Mouse (Mus musculus) CH12.LX (cell line): ENCODE results near the gene Vmn2r42.
"Not testable (repeated sequence)": the region's sequence is repeated elsewhere in the genome, so short reads cannot be mapped to it uniquely, and the experiment has no call there.

Experiments used
- CTCF ChIP-seq, 2 experiments: IDR thresholded peaks in 1 of 2; conservative IDR thresholded peaks in 1 of 2; 2 replicates each; pipeline ENCODE4 v1.5.1; 2011 to 2012; ENCODE audit warnings: low read depth in 2 of 2, low read length in 2 of 2, improper control_type of control experiment in 1 of 2, inconsistent platforms in 1 of 2, mild to moderate bottlenecking in 1 of 2, moderate library complexity in 1 of 2
- EP300 ChIP-seq: IDR thresholded peaks from 2 replicates; pipeline ENCODE4 v1.6.1; 2011; ENCODE audit warnings: low read length, improper control_type of control experiment
- NELFE ChIP-seq: IDR thresholded peaks from 2 replicates; pipeline ENCODE4 v1.6.1; 2011; ENCODE audit warnings: low read depth, low read length, improper control_type of control experiment
- NRF1 ChIP-seq: IDR thresholded peaks from 2 replicates; pipeline ENCODE4 v1.6.1; 2014; ENCODE audit warnings: low read depth, mild to moderate bottlenecking, inconsistent platforms, low read length, improper control_type of control experiment, moderate library complexity
- POLR2A ChIP-seq: IDR thresholded peaks from 2 replicates; pipeline ENCODE4 v1.6.1; 2011; ENCODE audit warnings: low read depth, mild to moderate bottlenecking, improper control_type of control experiment, low read length
- RCOR1 ChIP-seq: conservative IDR thresholded peaks from 2 replicates; pipeline ENCODE4 v1.6.1; 2012; ENCODE audit warnings: low read depth, mild to moderate bottlenecking, inconsistent platforms, low read length, improper control_type of control experiment

- not testable (repeated sequence) for TF ChIP-seq EP300; RCOR1; NRF1; NELFE; CTCF (conservative IDR thresholded peaks at IDR 0.05 in 1 of 2, IDR thresholded peaks at IDR 0.05 in 1 of 2; ENCODE audit: low read depth in 2 of 2, low read length in 2 of 2); POLR2A
Measured at GRCm38 (mm10) chr7:8161554-8161953, 38.6 kb downstream of the Vmn2r42 start, which contains the start of gene Vmn2r41.
